Mouse (Mus musculus) left cerebral cortex, adult 18-20 months (tissue): ENCODE results near the gene Letm1. TPM values are rescaled to one million over a fixed set of nuclear protein-coding genes. Genes with fewer than 3 reads are reported as not detected.
A peak's percentile ranks its signal among the peaks of the same experiment; 100 is the strongest.

Experiments used
- DNase-seq, 2 experiments: peaks; one replicate each; pipeline ENCODE4 v3.0.0; 2021 to 2022; ENCODE audit warnings: low spot score in 2 of 2, mixed read lengths in 1 of 2
- total RNA-seq, 2 experiments: library from RNA; stranded (reverse); gene quantifications; 2 replicates each; pipeline ENCODE4 v1.2.3; 2021

Letm1 gene
- total RNA-seq, 2 experiments from 2014 or later, result 97.9 to 104 TPM

DNA sequence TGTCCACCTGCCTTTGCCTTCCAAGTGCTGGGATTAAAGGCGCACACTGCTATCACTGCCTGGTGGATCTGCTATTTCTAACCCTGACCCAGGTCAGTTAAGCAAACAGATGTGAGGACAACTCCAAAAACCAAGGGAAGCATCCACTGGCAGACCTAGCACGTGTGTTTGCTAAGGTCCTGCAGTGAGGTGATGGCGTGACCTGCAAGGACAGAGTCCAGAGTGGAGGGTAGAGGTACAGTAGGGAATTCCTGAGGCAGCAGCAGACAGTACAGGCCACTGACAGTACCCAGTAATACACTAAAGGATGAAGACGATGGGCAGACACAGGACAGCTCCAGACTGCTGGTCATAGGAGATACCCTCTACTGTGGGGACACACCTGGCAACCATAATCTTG lies 42.1 kb downstream of the Letm1 start:
- DNase-seq, result no peak

GRCm38 (mm10) chr5:33738341-33738740 lies 44.3 kb downstream of the Letm1 start:
- no peak for DNase-seq

GRCm38 (mm10) chr5:33737903-33738321 lies 44.7 kb downstream of the Letm1 start:
- DNase-seq, result peak; percentile 72 to 80

DNA sequence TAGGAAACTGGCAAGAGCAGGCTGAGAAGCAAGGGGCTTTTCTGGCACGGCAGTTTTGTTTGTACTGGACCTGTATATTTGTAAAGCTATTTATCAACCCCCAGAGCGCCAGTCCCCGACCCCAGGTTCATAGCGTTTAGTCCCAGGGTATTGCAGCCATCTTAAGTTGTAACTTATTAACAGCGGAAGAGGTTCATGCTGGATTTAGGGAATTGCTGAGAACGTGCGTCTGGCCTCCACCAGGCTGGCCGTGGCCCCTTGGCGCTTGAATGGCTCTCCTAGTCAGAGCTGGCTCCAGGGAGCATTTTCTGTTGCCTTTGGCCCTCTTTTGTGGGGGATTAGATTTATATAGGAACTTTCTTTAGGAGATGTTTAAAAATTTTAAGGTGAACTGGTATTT lies 46.4 kb downstream of the Letm1 start:
- DNase-seq, result no peak

- no peak for DNase-seq
These were observed 47.1 kb downstream of the Letm1 start for GRCm38 (mm10) chr5:33735412-33736092.

GRCm38 (mm10) chr5:33733837-33734236 lies 48.8 kb downstream of the Letm1 start:
- DNase-seq, result no peak

- peak; percentile 36 to 55 for DNase-seq
These were observed 51.6 kb downstream of the Letm1 start for GRCm38 (mm10) chr5:33731051-33731450.

- DNase-seq, result no peak
These were observed 52.1 kb downstream of the Letm1 start for GRCm38 (mm10) chr5:33730516-33730915.

GRCm38 (mm10) chr5:33728841-33729240 lies 53.8 kb downstream of the Letm1 start:
- no peak for DNase-seq

GRCm38 (mm10) chr5:33726891-33727290 lies 55.7 kb downstream of the Letm1 start:
- DNase-seq, result no peak

DNA sequence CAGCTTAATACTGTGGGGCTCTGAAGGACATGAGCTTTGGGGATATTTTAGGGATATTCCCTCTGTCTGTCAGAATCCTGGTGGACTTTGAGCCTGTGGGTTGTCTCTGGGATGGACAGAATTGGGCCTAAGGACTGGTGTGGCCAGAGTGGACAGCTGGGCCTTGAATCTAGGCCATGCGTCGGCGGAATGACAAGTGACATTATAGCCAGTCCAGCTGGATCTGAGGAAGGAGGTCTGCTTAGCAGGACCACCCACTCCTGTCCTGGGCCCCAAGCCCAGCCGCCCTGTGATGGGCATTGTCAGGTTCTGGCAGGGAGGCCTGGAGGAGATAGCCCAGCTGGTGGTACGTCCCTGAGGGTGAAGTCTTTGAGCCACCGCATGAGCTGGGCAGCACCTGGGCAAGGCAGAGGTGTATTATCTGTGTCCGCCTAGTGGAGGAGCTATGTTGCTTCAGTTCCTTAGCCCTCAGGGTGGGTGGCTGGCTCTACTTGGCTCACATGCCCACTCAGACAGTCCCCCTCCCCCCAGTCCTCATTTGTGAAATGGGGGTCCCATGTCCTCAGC lies 56.5 kb downstream of the Letm1 start:
- DNase-seq, result peak in 1 of 2 experiments; percentile 36

DNA sequence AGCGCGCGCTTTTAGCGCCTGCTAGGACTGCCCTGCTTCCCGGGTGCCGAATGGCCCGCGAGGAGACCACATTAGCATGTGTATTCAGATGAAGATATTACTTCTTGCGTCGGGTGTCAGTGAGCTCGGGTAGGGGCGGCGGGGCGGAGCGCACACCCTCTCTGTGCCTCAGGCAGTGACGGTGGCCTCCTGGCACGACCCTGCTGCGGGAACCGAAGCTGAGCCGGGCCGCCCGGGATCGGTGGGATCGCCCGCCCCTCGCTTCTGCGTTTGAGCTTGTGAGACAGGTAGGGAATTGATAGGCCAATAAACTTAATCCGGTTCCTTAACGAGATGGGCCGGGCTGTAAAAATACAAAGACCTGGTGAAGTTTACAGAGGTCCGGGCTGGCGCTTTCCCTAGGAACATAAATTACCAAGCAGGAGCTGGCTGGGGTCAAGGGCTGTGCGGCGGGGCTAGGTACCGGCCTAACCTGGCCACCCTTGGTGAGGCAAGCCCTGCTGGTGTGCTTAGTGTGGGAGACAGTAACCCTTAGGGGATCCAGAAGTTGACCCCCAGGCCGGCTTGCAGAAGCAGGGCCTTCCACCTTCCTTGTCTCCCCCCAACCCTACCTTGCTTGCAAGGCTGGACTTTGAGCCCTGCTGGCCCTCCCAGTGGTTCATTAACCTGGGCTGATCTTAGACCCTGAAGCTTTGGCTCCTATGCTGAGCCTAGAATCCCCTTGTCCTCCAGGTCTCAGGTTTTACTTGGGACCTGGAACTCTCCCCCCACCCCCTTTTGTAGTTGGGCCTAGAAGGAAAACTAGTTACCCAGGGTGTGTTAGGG lies 58.8 kb downstream of the Letm1 start:
- no peak for DNase-seq

- no peak for DNase-seq
These were observed 59.5 kb downstream of the Letm1 start for GRCm38 (mm10) chr5:33723019-33723640.

DNA sequence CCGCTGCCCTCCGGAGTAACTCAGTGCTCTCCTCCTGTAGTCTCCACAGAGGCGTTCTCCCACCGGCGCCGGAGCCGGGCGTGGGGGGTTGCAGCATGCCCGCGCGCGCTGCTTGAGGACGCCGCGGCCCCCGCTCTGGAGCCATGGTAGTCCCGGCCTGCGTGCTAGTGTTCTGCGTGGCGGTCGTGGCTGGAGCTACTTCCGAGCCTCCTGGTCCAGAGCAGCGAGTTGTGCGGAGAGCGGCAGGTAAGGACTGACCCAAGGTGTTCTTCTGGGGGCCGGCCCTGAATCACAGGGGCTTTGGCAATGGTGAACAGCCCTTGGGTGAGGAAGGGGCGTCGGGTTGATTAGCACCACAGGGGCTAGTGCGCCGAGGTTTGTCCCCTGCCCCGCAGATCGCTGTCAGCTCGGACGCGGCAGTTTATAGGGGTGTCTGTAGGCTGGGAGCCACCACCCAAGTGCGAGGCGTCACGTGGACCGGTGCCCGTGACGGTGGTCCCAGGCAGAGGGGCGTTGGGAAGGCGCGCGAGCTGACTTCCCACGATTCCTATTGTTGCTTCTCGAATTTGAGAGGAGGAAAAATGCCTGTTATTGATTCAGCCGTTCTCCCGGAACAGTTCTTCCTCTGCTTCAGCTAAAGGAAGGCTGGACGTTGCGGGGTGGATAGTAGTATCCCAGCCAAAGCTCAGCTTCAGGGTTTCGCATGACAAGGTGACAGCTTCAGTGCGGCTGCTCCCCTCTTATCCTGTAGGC lies 60.2 kb downstream of the Letm1 start:
- no peak for DNase-seq

DNA sequence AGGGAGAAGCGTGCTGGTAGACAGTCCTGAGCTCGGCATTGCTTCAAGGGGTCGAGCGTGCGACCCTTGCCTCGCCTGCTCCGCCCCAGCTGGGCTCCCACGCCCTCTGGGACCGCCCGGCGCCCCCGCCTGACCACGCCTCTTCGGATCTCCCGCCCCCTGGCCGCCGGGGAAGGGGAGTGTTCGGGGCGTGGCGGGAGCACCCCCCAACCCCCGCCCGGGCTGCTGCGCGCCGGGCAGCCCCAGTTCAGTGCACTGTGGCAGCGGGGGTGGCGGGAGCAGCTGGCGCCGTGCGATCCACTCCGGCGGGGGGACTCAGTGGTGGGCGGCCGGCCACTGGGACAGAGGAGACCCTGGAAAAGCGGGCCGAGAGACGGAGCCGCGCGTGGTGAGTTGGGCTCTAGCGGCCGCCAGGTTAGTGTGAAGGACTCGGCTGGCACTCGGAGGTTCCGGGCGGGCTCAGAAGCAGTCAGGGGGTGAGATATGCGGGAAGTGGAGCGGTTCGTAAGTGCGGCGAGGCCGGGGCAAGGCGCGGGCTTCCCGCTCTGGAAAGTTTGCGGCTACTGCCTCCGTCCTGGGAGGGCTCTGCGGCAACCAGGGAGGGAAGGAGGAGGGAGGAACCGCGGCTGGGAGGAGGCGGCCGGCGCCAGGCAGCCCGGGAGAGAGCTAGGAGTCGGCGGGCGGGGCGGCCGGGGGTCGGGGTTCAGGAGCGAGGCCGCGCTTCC lies 60.9 kb downstream of the Letm1 start, which contains the start of gene Fgfr3:
Gene Fgfr3, plus strand, starts transcription at position 134 of the 725 bp plus-strand sequence.
- DNase-seq, result peak; percentile 13 to 27

DNA sequence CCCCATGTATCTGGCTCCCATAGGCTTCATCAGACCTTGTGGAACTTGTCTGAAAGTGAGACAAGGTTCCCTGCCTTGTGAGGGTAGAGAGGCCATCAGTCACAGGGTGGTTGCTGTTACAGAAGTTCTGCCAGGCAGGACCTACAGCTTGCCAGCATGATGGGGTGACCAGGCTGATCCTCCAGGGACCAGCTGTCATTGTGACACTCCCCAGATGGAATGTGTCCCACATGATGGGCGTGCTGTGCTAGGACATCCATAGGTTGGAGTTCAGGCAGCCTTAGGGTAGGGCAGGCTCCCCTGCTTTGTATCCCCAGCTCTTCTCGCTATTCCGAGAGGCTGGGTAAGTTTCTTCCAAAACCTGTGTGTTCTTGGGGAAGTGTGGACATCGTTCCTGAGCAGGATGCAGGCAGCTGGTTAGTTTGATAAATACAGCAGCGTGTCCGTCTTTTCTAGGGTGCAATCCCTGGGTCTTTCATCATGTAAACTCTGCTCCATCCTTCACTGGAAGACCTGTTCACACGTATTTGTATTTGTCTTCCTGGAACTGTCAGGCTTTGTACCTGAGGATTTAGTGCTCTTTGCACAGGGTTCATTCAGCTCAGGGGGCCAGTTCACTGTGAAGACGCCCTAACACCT lies 61.6 kb downstream of the Letm1 start:
- DNase-seq, result no peak

- no peak for DNase-seq
These were observed 64.2 kb downstream of the Letm1 start for GRCm38 (mm10) chr5:33718460-33718859.

DNA sequence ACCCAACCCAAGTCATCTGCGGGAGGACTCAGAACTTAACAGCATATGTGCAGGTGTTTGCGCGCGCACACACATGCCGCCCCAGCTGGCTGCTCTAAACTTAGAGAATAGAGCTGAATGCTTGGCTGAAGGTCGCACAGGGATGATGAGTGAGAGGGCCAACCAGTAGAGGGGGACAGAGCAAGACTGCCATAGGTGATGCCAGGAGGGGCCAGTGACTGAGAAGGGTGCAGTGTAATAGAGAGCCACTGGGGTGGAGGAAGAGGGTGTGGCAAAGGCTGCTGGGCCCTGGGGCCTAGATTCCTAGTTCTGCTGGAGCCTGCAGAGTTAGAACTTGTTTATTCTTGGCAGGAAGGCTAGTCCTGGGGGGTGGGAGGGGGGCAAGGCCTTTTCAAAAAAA lies 66.2 kb downstream of the Letm1 start:
- DNase-seq, result no peak

GRCm38 (mm10) chr5:33715182-33715581 lies 67.4 kb downstream of the Letm1 start:
- no peak for DNase-seq

GRCm38 (mm10) chr5:33712550-33712949 lies 70.1 kb downstream of the Letm1 start:
- DNase-seq, result no peak
